Comparison of ENCODE assay signal across 16 mouse cellular contexts in genomic region chr3:30392218-30392617, GRCm38 (mm10).
DNase-seq lines count a peak whose midpoint lies in the region; ATAC-seq and TF ChIP-seq lines count a peak whose summit lies in the region.
"Had no signal": no experiment of that assay in that cellular context is flagged by ENCODE, and none has a peak within 500 bp of the region (broad histone marks: within the 10 kb centered on the region; RNA-seq: fewer than 3 reads in every experiment).

No protein-coding gene starts in this region.

- H3K36me3 ChIP-seq in kidney, postnatal 0 days (ENCODE audit: insufficient read depth, low read length) = no peaks in the 10 kb centered on the region
- no peaks in the 10 kb centered on the region for H3K36me3 ChIP-seq in embryonic facial prominence, embryonic 14.5 days (ENCODE audit: control insufficient read depth, insufficient read depth, low read length)
- no peaks in the 10 kb centered on the region for H3K36me3 ChIP-seq in heart, embryonic 15.5 days
- H3K36me3 ChIP-seq in limb, embryonic 14.5 days (ENCODE audit: control insufficient read depth, insufficient read depth, low read length) = no peaks in the 10 kb centered on the region
- H3K36me3 ChIP-seq: hindbrain, embryonic 10.5 days; liver, embryonic 13.5 days had no signal

- H3K9ac ChIP-seq in kidney, postnatal 0 days (ENCODE audit: low read depth, low read length) = no peak overlapping the region
- H3K9ac ChIP-seq in embryonic facial prominence, embryonic 14.5 days (ENCODE audit: low read depth, low read length) = no peak overlapping the region
- H3K9ac ChIP-seq in heart, embryonic 15.5 days = no peak overlapping the region
- no peak overlapping the region for H3K9ac ChIP-seq in limb, embryonic 14.5 days (ENCODE audit: low read depth, low read length, severe bottlenecking)
- H3K9ac ChIP-seq: liver, embryonic 13.5 days had no signal

- no peaks in the 10 kb centered on the region for H3K27me3 ChIP-seq in kidney, postnatal 0 days (ENCODE audit: insufficient read depth, low read length)
- no peaks in the 10 kb centered on the region for H3K27me3 ChIP-seq in embryonic facial prominence, embryonic 14.5 days (replicated peaks; ENCODE audit: control insufficient read depth, insufficient read depth, low read length)
- H3K27me3 ChIP-seq in heart, embryonic 15.5 days = no peaks in the 10 kb centered on the region
- H3K27me3 ChIP-seq in limb, embryonic 14.5 days (ENCODE audit: control insufficient read depth, insufficient read depth, low read length) = no peaks in the 10 kb centered on the region
- H3K27me3 ChIP-seq: liver, embryonic 13.5 days had no signal

- no peak overlapping the region for H3K4me2 ChIP-seq in kidney, postnatal 0 days (ENCODE audit: low read length)
- no peak overlapping the region for H3K4me2 ChIP-seq in embryonic facial prominence, embryonic 14.5 days (ENCODE audit: low read depth, low read length)
- H3K4me2 ChIP-seq in heart, embryonic 15.5 days = 0 out of 2 replicates have a peak overlapping the region, but pooled peaks have one; percentile 1
- no peak overlapping the region for H3K4me2 ChIP-seq in limb, embryonic 14.5 days (replicated peaks; ENCODE audit: low read depth, low read length, severe bottlenecking)
- H3K4me2 ChIP-seq: liver, embryonic 13.5 days had no signal

- H3K4me1 ChIP-seq in kidney, postnatal 0 days (replicated peaks; ENCODE audit: insufficient read depth, low read length) = 0 out of 2 replicates have a peak, but pooled peaks cover 3% of the 10 kb centered on the region
- peaks cover 8% of the 10 kb centered on the region; the same call in 1 of the 2 replicates for H3K4me1 ChIP-seq in embryonic facial prominence, embryonic 14.5 days (ENCODE audit: control insufficient read depth, insufficient read depth, low read length)
- H3K4me1 ChIP-seq in heart, embryonic 15.5 days (replicated peaks) = peaks cover 11% of the 10 kb centered on the region
- peaks cover 20% of the 10 kb centered on the region for H3K4me1 ChIP-seq in limb, embryonic 14.5 days (ENCODE audit: control insufficient read depth, insufficient read depth, low read length)
- H3K4me1 ChIP-seq: liver, embryonic 13.5 days had no signal

- H3K9me3 ChIP-seq in kidney, postnatal 0 days (replicated peaks; ENCODE audit: low read length) = no peaks in the 10 kb centered on the region
- no peaks in the 10 kb centered on the region for H3K9me3 ChIP-seq in embryonic facial prominence, embryonic 14.5 days (ENCODE audit: control insufficient read depth, low read length)
- no peaks in the 10 kb centered on the region for H3K9me3 ChIP-seq in heart, embryonic 15.5 days (replicated peaks)
- H3K9me3 ChIP-seq in limb, embryonic 14.5 days (ENCODE audit: control insufficient read depth, low read length) = no peaks in the 10 kb centered on the region
- H3K9me3 ChIP-seq: hindbrain, embryonic 10.5 days; liver, embryonic 13.5 days had no signal

- no peak overlapping the region for H3K27ac ChIP-seq in kidney, postnatal 0 days
- H3K27ac ChIP-seq in embryonic facial prominence, embryonic 14.5 days (replicated peaks; ENCODE audit: low read depth, low read length) = no peak overlapping the region
- H3K27ac ChIP-seq in heart, embryonic 15.5 days = peak overlapping the region; percentile 50; the same call in 1 of the 2 replicates
- no peak overlapping the region for H3K27ac ChIP-seq in limb, embryonic 14.5 days (replicated peaks; ENCODE audit: low read depth, low read length)
- H3K27ac ChIP-seq: hindbrain, embryonic 10.5 days; liver, embryonic 13.5 days had no signal

- ATAC-seq in kidney, postnatal 0 days (replicated peaks; ENCODE audit: low FRiP score, low read depth) = no peak
- ATAC-seq in embryonic facial prominence, embryonic 14.5 days (ENCODE audit: low read depth) = peak; percentile 60; the same call in 1 of the 2 replicates
- ATAC-seq in heart, embryonic 15.5 days (replicated peaks; ENCODE audit: insufficient number of reproducible peaks, insufficient read depth, low FRiP score, low read depth) = peak; percentile 77
- peak; percentile 19; the same call in 1 of the 2 replicates for ATAC-seq in limb, embryonic 14.5 days (ENCODE audit: low FRiP score, low read depth)
- ATAC-seq in erythroblast, adult 5-6 weeks (replicated peaks; ENCODE audit: low FRiP score, poor library complexity, severe bottlenecking) = no peak

- TF ChIP-seq POLR2A in limb, embryonic 14.5 days (IDR thresholded peaks at IDR 0.05; ENCODE audit: borderline replicate concordance, extremely low read depth, insufficient read depth, insufficient read length) = no peak

- peak; percentile 31 for DNase-seq in kidney, postnatal 0 days (ENCODE audit: low spot score)
- no peak for DNase-seq in kidney, adult 8-10 months
- DNase-seq in embryonic facial prominence, embryonic 14.5 days (ENCODE audit: low spot score) = peak; percentile 53
- peak; percentile 65 for DNase-seq in limb, embryonic 14.5 days (ENCODE audit: low spot score)
- DNase-seq in cerebellum, adult 9-11 months = no peak
- DNase-seq: adrenal gland, postnatal 14 days; B cell, adult 2 months; cerebellum, postnatal 10 days; gastrocnemius, postnatal 10 days; layer of hippocampus, postnatal 36 days; liver, embryonic 13.5 days; lung, postnatal 10 days; thymus, adult 2 months had no signal

- no peak overlapping the region for H3K4me3 ChIP-seq in kidney, postnatal 0 days (replicated peaks; ENCODE audit: low read depth, low read length)
- no peak overlapping the region for H3K4me3 ChIP-seq in embryonic facial prominence, embryonic 14.5 days (ENCODE audit: low read depth, low read length)
- H3K4me3 ChIP-seq in heart, embryonic 15.5 days = no peak overlapping the region
- H3K4me3 ChIP-seq in limb, embryonic 14.5 days (replicated peaks; ENCODE audit: low read length) = no peak overlapping the region
- H3K4me3 ChIP-seq: hindbrain, embryonic 10.5 days; liver, embryonic 13.5 days had no signal

- WGBS in kidney, postnatal 0 days = 31% methylated on average over 4 of the region's 4 CpGs
- WGBS in embryonic facial prominence, embryonic 14.5 days = 20% methylated on average over 4 of the region's 4 CpGs
- 17% methylated on average over 4 of the region's 4 CpGs for WGBS in heart, embryonic 15.5 days
- 22% methylated on average over 4 of the region's 4 CpGs for WGBS in limb, embryonic 14.5 days

- TF ChIP-seq CTCF in kidney, postnatal 0 days (IDR thresholded peaks at IDR 0.05; ENCODE audit: low read depth) = no peak

Comparison
In these comparisons a context has a peak if more than half of its experiments do, and no peak if none do; other contexts are left out.
1. DNase-seq: peak in kidney, postnatal 0 days (single experiment), embryonic facial prominence, embryonic 14.5 days (single experiment) and limb, embryonic 14.5 days (single experiment); none in kidney, adult 8-10 months (0 of 2) and cerebellum, adult 9-11 months (single experiment).
2. ATAC-seq: peak in embryonic facial prominence, embryonic 14.5 days (single experiment), heart, embryonic 15.5 days (single experiment) and limb, embryonic 14.5 days (single experiment); none in kidney, postnatal 0 days (single experiment) and erythroblast, adult 5-6 weeks (single experiment).